Mouse (Mus musculus): ENCODE measurements around the gene Chac1.

The Chac1 gene

GRCm38 (mm10) chr2:119327102-119327480 is 23.9 kb upstream of the Chac1 start:
- in situ Hi-C loops (cut with MboI; ENCODE audit: unreplicated experiment in 2 of 2): no loop called here

- in situ Hi-C loops (cut with MboI; ENCODE audit: unreplicated experiment in 2 of 2): no loop called here
Measured at GRCm38 (mm10) chr2:119327942-119328526, 23.0 kb upstream of the Chac1 start.

- in situ Hi-C loops (cut with MboI; ENCODE audit: unreplicated experiment in 2 of 2): no loop called here
Measured at GRCm38 (mm10) chr2:119328546-119328945, 22.5 kb upstream of the Chac1 start.

GRCm38 (mm10) chr2:119329123-119329817 is 21.8 kb upstream of the Chac1 start:
- in situ Hi-C loops (cut with MboI; ENCODE audit: unreplicated experiment in 2 of 2): no loop called here

- in situ Hi-C loops (cut with MboI; ENCODE audit: unreplicated experiment in 2 of 2): no loop called here
Measured at GRCm38 (mm10) chr2:119330795-119331194, 20.2 kb upstream of the Chac1 start.

- in situ Hi-C loops (cut with MboI; ENCODE audit: unreplicated experiment in 2 of 2): no loop called here
Measured at GRCm38 (mm10) chr2:119332177-119332661, 18.8 kb upstream of the Chac1 start.

GRCm38 (mm10) chr2:119334135-119334534 is 16.9 kb upstream of the Chac1 start:
- in situ Hi-C loops (cut with MboI; ENCODE audit: unreplicated experiment in 2 of 2): no loop called here

- in situ Hi-C loops (cut with MboI; ENCODE audit: unreplicated experiment in 2 of 2): loop anchor here (5.0 kb wide), 3 partner anchors 33 to 82 kb away; no protein-coding TSS in a partner anchor
Measured at GRCm38 (mm10) chr2:119334964-119335525, 16.0 kb upstream of the Chac1 start.

- in situ Hi-C loops (cut with MboI; ENCODE audit: unreplicated experiment in 2 of 2): loop anchor here (5.0 kb wide), 3 partner anchors 33 to 82 kb away; no protein-coding TSS in a partner anchor
Measured at GRCm38 (mm10) chr2:119335535-119335934, 15.5 kb upstream of the Chac1 start.

GRCm38 (mm10) chr2:119336002-119336401 is 15.0 kb upstream of the Chac1 start:
- in situ Hi-C loops (cut with MboI; ENCODE audit: unreplicated experiment in 2 of 2): loop anchor here (5.0 kb wide), 3 partner anchors 34 to 81 kb away; no protein-coding TSS in a partner anchor

- in situ Hi-C loops (cut with MboI; ENCODE audit: unreplicated experiment in 2 of 2): loop anchor here (5.0 kb wide), 3 partner anchors 34 to 81 kb away; no protein-coding TSS in a partner anchor
Measured at GRCm38 (mm10) chr2:119336470-119336869, 14.6 kb upstream of the Chac1 start.

- in situ Hi-C loops (cut with MboI; ENCODE audit: unreplicated experiment in 2 of 2): loop anchor here (5.0 kb wide), 3 partner anchors 35 to 80 kb away; no protein-coding TSS in a partner anchor
Measured at GRCm38 (mm10) chr2:119337425-119338265, 13.4 kb upstream of the Chac1 start.

GRCm38 (mm10) chr2:119344537-119345138 is 6.4 kb upstream of the Chac1 start:
- in situ Hi-C loops (cut with MboI; ENCODE audit: unreplicated experiment in 2 of 2): no loop called here

- in situ Hi-C loops (cut with MboI; ENCODE audit: unreplicated experiment in 2 of 2): no loop called here
Measured at GRCm38 (mm10) chr2:119353707-119354106, 2.7 kb downstream of the Chac1 start.

GRCm38 (mm10) chr2:119355089-119355488 is 4.1 kb downstream of the Chac1 start:
- in situ Hi-C loops (cut with MboI; ENCODE audit: unreplicated experiment in 2 of 2): no loop called here

- in situ Hi-C loops (cut with MboI; ENCODE audit: unreplicated experiment in 2 of 2): no loop called here
Measured at GRCm38 (mm10) chr2:119355651-119356050, 4.6 kb downstream of the Chac1 start.

GRCm38 (mm10) chr2:119356310-119356709 is 5.3 kb downstream of the Chac1 start:
- in situ Hi-C loops (cut with MboI; ENCODE audit: unreplicated experiment in 2 of 2): no loop called here

GRCm38 (mm10) chr2:119356805-119357204 is 5.8 kb downstream of the Chac1 start:
- in situ Hi-C loops (cut with MboI; ENCODE audit: unreplicated experiment in 2 of 2): no loop called here

GRCm38 (mm10) chr2:119358249-119358648 is 7.2 kb downstream of the Chac1 start:
- in situ Hi-C loops (cut with MboI; ENCODE audit: unreplicated experiment in 2 of 2): no loop called here

- in situ Hi-C loops (cut with MboI; ENCODE audit: unreplicated experiment in 2 of 2): no loop called here
Measured at GRCm38 (mm10) chr2:119359721-119360291, 8.8 kb downstream of the Chac1 start.
